8 mouse cellular contexts compared by ENCODE assay signal in the genomic region with DNA sequence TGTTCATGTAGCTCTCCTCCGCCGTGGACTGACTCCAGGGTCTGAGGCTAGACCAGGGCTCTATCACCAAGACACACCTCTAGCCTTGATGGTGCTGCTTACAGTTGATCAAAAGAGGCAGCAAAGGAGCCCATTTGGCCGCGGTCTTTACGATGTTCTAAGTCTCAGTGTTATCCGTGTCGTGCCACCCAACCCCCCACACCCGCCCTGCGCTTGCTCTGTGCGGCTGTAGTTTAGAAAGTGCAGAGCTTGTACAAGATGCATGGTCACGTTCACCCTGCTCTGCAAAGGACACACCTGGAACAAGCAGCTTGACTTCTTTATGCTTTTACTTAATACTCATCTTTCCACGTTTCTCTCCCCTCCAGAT. TPM values are rescaled to one million over a fixed set of nuclear protein-coding genes. Genes with fewer than 3 reads are reported as not detected.
DNase-seq lines count a peak whose midpoint lies in the region; ATAC-seq and TF ChIP-seq lines count a peak whose summit lies in the region.

No protein-coding gene starts in this region.

- H3K9ac ChIP-seq in ES-E14 (ENCODE audit: insufficient read depth, low read depth, low read length, poor library complexity, severe bottlenecking), result peak overlapping the region; percentile 49
- peak overlapping the region; percentile 49 for H3K9ac ChIP-seq in heart, embryonic 15.5 days
- H3K9ac ChIP-seq in liver, embryonic 14.5 days (replicated peaks), result peak overlapping the region; percentile 47
- H3K9ac ChIP-seq in stomach, embryonic 15.5 days, result no peak overlapping the region

- no peak for TF ChIP-seq EP300 in liver, embryonic 14.5 days (IDR thresholded peaks at IDR 0.05; ENCODE audit: low read depth)

- no peak overlapping the region for H3K27ac ChIP-seq in ES-E14 (ENCODE audit: insufficient read depth, low read depth, low read length, poor library complexity, severe bottlenecking)
- peak overlapping the region; percentile 83 for H3K27ac ChIP-seq in heart, embryonic 15.5 days
- H3K27ac ChIP-seq in liver, embryonic 14.5 days, result peak overlapping the region; percentile 52
- H3K27ac ChIP-seq in stomach, embryonic 15.5 days, result no peak overlapping the region

- H3K27me3 ChIP-seq in erythroblast, embryonic 14.5 days (ENCODE audit: control insufficient read depth), result no peaks in the 10 kb centered on the region
- H3K27me3 ChIP-seq in heart, embryonic 15.5 days, result no peaks in the 10 kb centered on the region
- H3K27me3 ChIP-seq in liver, embryonic 14.5 days (ENCODE audit: control insufficient read depth, insufficient read depth, low read length), result no peaks in the 10 kb centered on the region
- H3K27me3 ChIP-seq in stomach, embryonic 15.5 days (replicated peaks), result no peaks in the 10 kb centered on the region

- TF ChIP-seq CTCF in liver, embryonic 14.5 days (IDR thresholded peaks at IDR 0.05; ENCODE audit: low read depth), result no peak

- peaks cover 23% of the 10 kb centered on the region for H3K4me1 ChIP-seq in erythroblast, embryonic 14.5 days (ENCODE audit: control insufficient read depth)
- H3K4me1 ChIP-seq in ES-E14 (ENCODE audit: control insufficient read depth in 2 of 2, insufficient read depth in 2 of 2, low read length in 2 of 2, poor library complexity in 1 of 2), result peaks cover 0 to 6% of the 10 kb centered on the region in 2 experiments; a peak in 1 of 4 replicates
- peaks cover 18% of the 10 kb centered on the region for H3K4me1 ChIP-seq in heart, embryonic 15.5 days (replicated peaks)
- H3K4me1 ChIP-seq in liver, embryonic 14.5 days (replicated peaks; ENCODE audit: control insufficient read depth in 2 of 2, insufficient read depth in 2 of 2, low read length in 1 of 2), result peaks cover 9 to 20% of the 10 kb centered on the region in 2 experiments
- no peaks in the 10 kb centered on the region for H3K4me1 ChIP-seq in stomach, embryonic 15.5 days

- no peaks in the 10 kb centered on the region for H3K9me3 ChIP-seq in erythroblast, embryonic 14.5 days (ENCODE audit: control insufficient read depth, low read length)
- H3K9me3 ChIP-seq in ES-E14 (ENCODE audit: control insufficient read depth, insufficient read depth, low read depth, low read length), result no peaks in the 10 kb centered on the region
- H3K9me3 ChIP-seq in heart, embryonic 15.5 days (replicated peaks), result no peaks in the 10 kb centered on the region
- H3K9me3 ChIP-seq in liver, embryonic 14.5 days (ENCODE audit: control insufficient read depth, low read length), result no peaks in the 10 kb centered on the region
- no peaks in the 10 kb centered on the region for H3K9me3 ChIP-seq in stomach, embryonic 15.5 days

- no peak for DNase-seq in ES-E14 (ENCODE audit: low read depth, low spot score)
- peak in 1 of 3 experiments; percentile 53 for DNase-seq in liver, embryonic 14.5 days (ENCODE audit: low read depth in 3 of 3, low spot score in 3 of 3)
- no peak for DNase-seq in gastrocnemius, adult 18-20 months (ENCODE audit: low spot score)
- no peak for DNase-seq in gastrocnemius, postnatal 25 days

- in situ Hi-C loops in ES-E14 (cut with MboI; ENCODE audit: low sequenced_read_pairs in 2 of 2, unreplicated experiment in 2 of 2), result no loop called here

- peak overlapping the region; percentile 79 for H3K4me2 ChIP-seq in heart, embryonic 15.5 days
- peak overlapping the region; percentile 86 for H3K4me2 ChIP-seq in liver, embryonic 14.5 days (ENCODE audit: low read depth)
- peak overlapping the region; percentile 50 for H3K4me2 ChIP-seq in stomach, embryonic 15.5 days

- 20% methylated on average over 12 of the region's 12 CpGs for WGBS in heart, embryonic 15.5 days
- 5% methylated on average over 12 of the region's 12 CpGs for WGBS in liver, embryonic 14.5 days (ENCODE audit: insufficient replicate concordance)
- 35% methylated on average over 12 of the region's 12 CpGs for WGBS in stomach, embryonic 15.5 days

- no peak for ATAC-seq in erythroblast, adult 5-6 weeks (replicated peaks; ENCODE audit: low FRiP score, poor library complexity, severe bottlenecking)
- ATAC-seq in heart, embryonic 15.5 days (replicated peaks; ENCODE audit: insufficient number of reproducible peaks, insufficient read depth, low FRiP score, low read depth), result peak; percentile 39; the same call in 1 of the 2 replicates
- peak; percentile 77 for ATAC-seq in liver, embryonic 14.5 days (ENCODE audit: insufficient read depth)
- ATAC-seq in stomach, embryonic 15.5 days (ENCODE audit: insufficient read depth, low FRiP score, low read depth), result peak; percentile 64; the same call in 1 of the 2 replicates

- no peaks in the 10 kb centered on the region for H3K36me3 ChIP-seq in erythroblast, embryonic 14.5 days (ENCODE audit: control insufficient read depth)
- no peaks in the 10 kb centered on the region for H3K36me3 ChIP-seq in ES-E14 (ENCODE audit: control insufficient read depth, insufficient read depth, low read length, poor library complexity, severe bottlenecking)
- H3K36me3 ChIP-seq in heart, embryonic 15.5 days, result peaks cover 6% of the 10 kb centered on the region; the same call in 1 of the 2 replicates
- H3K36me3 ChIP-seq in liver, embryonic 14.5 days (replicated peaks; ENCODE audit: control insufficient read depth, insufficient read depth, low read depth), result no peaks in the 10 kb centered on the region
- H3K36me3 ChIP-seq in stomach, embryonic 15.5 days, result no peaks in the 10 kb centered on the region

- peak overlapping the region; percentile 64 for H3K4me3 ChIP-seq in erythroblast, embryonic 14.5 days (replicated peaks)
- H3K4me3 ChIP-seq in ES-E14 (ENCODE audit: insufficient read depth in 1 of 2, low read depth in 1 of 2, low read length in 2 of 2, poor library complexity in 1 of 2, severe bottlenecking in 1 of 2), result peak overlapping the region; percentile 19 to 42
- H3K4me3 ChIP-seq in heart, embryonic 15.5 days, result peak overlapping the region; percentile 52
- H3K4me3 ChIP-seq in liver, embryonic 14.5 days (ENCODE audit: insufficient read depth in 1 of 2, low read depth in 2 of 2, low read length in 2 of 2), result peak overlapping the region; percentile 56 to 71
- H3K4me3 ChIP-seq in stomach, embryonic 15.5 days (replicated peaks), result peak overlapping the region; percentile 32

TF ChIP-seq in ES-E14, 5 proteins besides CTCF, POLR2A, EP300 and RAD21:
- TF ChIP-seq MAFK (IDR thresholded peaks at IDR 0.05; ENCODE audit: insufficient read depth, low read depth, low read length) (no peak), CHD2 (IDR thresholded peaks at IDR 0.05; ENCODE audit: low read depth, low read length) (no peak), ZNF384 (IDR thresholded peaks at IDR 0.05; ENCODE audit: low read depth, low read length) (no peak), HCFC1 (IDR thresholded peaks at IDR 0.05; ENCODE audit: borderline replicate concordance, insufficient read depth, low read length) (no peak)
TF ChIP-seq in ES-E14: peak in this region for 0.

RNA-seq across cellular contexts. Expression of a gene that starts 11.6 kb away (rescaled TPM):
- 0.02 TPM in 1 of 2 replicates, not detected in the other for polyA plus RNA-seq in erythroblast, embryonic 14.5 days (2012)
- not detected in 2 replicates for total RNA-seq in erythroblast, adult 5-6 weeks (2015; ENCODE audit: low replicate concordance)
- 0.43 and 1.3 TPM in 2 replicates for total RNA-seq in erythroblast, adult 5-6 weeks (2017; ENCODE audit: low replicate concordance)
- 7.2 and 8.3 TPM in 2 replicates for total RNA-seq in ES-E14 (2012; rRNA removed)
- polyA plus RNA-seq in heart, embryonic 15.5 days (2015; fragmentation: Nextera tagmentation; extraction: Ambion mirVana), result 28.6 and 30.4 TPM in 2 replicates
- 1.9 and 2.6 TPM in 2 replicates for polyA plus RNA-seq in liver, embryonic 14.5 days (2012; rRNA removed)
- polyA plus RNA-seq in liver, embryonic 14.5 days (2014; fragmentation: Nextera tagmentation; extraction: Ambion mirVana), result 4.3 and 4.5 TPM in 2 replicates
- 24.6 and 24.7 TPM in 2 replicates for polyA plus RNA-seq in stomach, embryonic 15.5 days (2015; fragmentation: Nextera tagmentation; extraction: Ambion mirVana)
- 1 to 10 TPM; 1.1 to 1.9 TPM for total RNA-seq in gastrocnemius, adult 18-20 months (2021)
- 1 to 10 TPM; 1.4 to 2.0 TPM for total RNA-seq in gastrocnemius, postnatal 25 days (2021)

RNA-seq across cellular contexts. Expression of a gene that starts 28.6 kb away (rescaled TPM):
- 62.6 and 64.6 TPM in 2 replicates for polyA plus RNA-seq in erythroblast, embryonic 14.5 days (2012)
- 866 and 945 TPM in 2 replicates for total RNA-seq in erythroblast, adult 5-6 weeks (2015; ENCODE audit: low replicate concordance)
- total RNA-seq in erythroblast, adult 5-6 weeks (2017; ENCODE audit: low replicate concordance), result 159 and 357 TPM in 2 replicates
- 2,193 and 2,264 TPM in 2 replicates for total RNA-seq in ES-E14 (2012; rRNA removed)
- polyA plus RNA-seq in heart, embryonic 15.5 days (2015; fragmentation: Nextera tagmentation; extraction: Ambion mirVana), result 405 and 410 TPM in 2 replicates
- 885 and 1,231 TPM in 2 replicates for polyA plus RNA-seq in liver, embryonic 14.5 days (2012; rRNA removed)
- 593 and 603 TPM in 2 replicates for polyA plus RNA-seq in liver, embryonic 14.5 days (2014; fragmentation: Nextera tagmentation; extraction: Ambion mirVana)
- polyA plus RNA-seq in stomach, embryonic 15.5 days (2015; fragmentation: Nextera tagmentation; extraction: Ambion mirVana), result 580 and 764 TPM in 2 replicates
- 100 to 1,000 TPM; 423 to 439 TPM for total RNA-seq in gastrocnemius, adult 18-20 months (2021)
- 100 to 1,000 TPM; 353 to 393 TPM for total RNA-seq in gastrocnemius, postnatal 25 days (2021)

Comparison
In these comparisons a context has a peak if more than half of its experiments do, and no peak if none do; other contexts are left out.
1. H3K27ac ChIP-seq: peak in heart, embryonic 15.5 days (single experiment) and liver, embryonic 14.5 days (single experiment); none in ES-E14 (single experiment) and stomach, embryonic 15.5 days (single experiment).
2. Peak in every context shown above with its lines, with median percentiles within 50 percentile points of each other: H3K4me3 ChIP-seq and H3K4me2 ChIP-seq.